Comparison of ENCODE assay signal across 8 mouse cellular contexts in the genomic region with DNA sequence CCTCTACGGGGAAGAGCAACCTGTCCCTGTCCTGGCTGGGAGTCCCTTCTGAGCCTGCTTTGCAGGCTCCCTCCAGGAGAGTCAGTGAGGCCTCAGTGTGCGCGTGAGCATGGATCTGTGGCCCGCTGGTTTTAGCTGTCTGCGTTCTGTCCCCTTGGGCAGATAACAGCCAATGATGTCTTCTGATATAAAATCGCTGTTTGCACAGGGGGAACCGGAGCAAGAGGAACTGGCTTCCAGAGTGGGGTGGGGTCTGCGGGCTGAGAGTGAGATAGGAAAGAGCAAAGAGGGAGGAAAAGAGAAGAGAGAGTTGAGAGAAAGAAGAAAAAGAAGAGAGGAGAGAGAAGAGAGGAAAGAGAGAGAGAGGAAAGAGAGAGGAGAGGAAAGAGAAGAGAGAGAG. TPM values are rescaled to one million over a fixed set of nuclear protein-coding genes. Genes with fewer than 3 reads are reported as not detected.
DNase-seq lines count a peak whose midpoint lies in the region; ATAC-seq and TF ChIP-seq lines count a peak whose summit lies in the region.

No protein-coding gene starts in this region.

- TF ChIP-seq CTCF in lung, embryonic 14.5 days (IDR thresholded peaks at IDR 0.05; ENCODE audit: low read depth) = no peak

- no peak overlapping the region for H3K27ac ChIP-seq in lung, embryonic 14.5 days (ENCODE audit: low read depth)
- H3K27ac ChIP-seq in hindbrain, embryonic 12.5 days = no peak overlapping the region
- no peak overlapping the region for H3K27ac ChIP-seq in midbrain, embryonic 11.5 days (ENCODE audit: low read depth, low read length)

- peak overlapping the region; percentile 71; the same call in 1 of the 2 replicates for H3K9ac ChIP-seq in lung, embryonic 14.5 days
- peak overlapping the region; percentile 84 for H3K9ac ChIP-seq in hindbrain, embryonic 12.5 days
- peak overlapping the region; percentile 63 for H3K9ac ChIP-seq in midbrain, embryonic 11.5 days (ENCODE audit: low read length)

- H3K36me3 ChIP-seq in lung, embryonic 14.5 days (ENCODE audit: insufficient read depth) = peaks cover 16% of the 10 kb centered on the region
- H3K36me3 ChIP-seq in hindbrain, embryonic 12.5 days = peaks cover 22% of the 10 kb centered on the region
- H3K36me3 ChIP-seq in midbrain, embryonic 11.5 days (ENCODE audit: control insufficient read depth, insufficient read depth, low read length) = peaks cover 9% of the 10 kb centered on the region

- H3K27me3 ChIP-seq in lung, embryonic 14.5 days (ENCODE audit: insufficient read depth, low read length) = no peaks in the 10 kb centered on the region
- H3K27me3 ChIP-seq in hindbrain, embryonic 12.5 days = no peaks in the 10 kb centered on the region
- no peaks in the 10 kb centered on the region for H3K27me3 ChIP-seq in midbrain, embryonic 11.5 days (ENCODE audit: control insufficient read depth, insufficient read depth, low read length)

- no peaks in the 10 kb centered on the region for H3K4me1 ChIP-seq in lung, embryonic 14.5 days (ENCODE audit: insufficient read depth)
- H3K4me1 ChIP-seq in hindbrain, embryonic 12.5 days = peaks cover 11% of the 10 kb centered on the region
- peaks cover 3% of the 10 kb centered on the region; the same call in 1 of the 2 replicates for H3K4me1 ChIP-seq in midbrain, embryonic 11.5 days (ENCODE audit: control insufficient read depth, insufficient read depth, low read length)

- H3K4me2 ChIP-seq in lung, embryonic 14.5 days = peak overlapping the region; percentile 97
- H3K4me2 ChIP-seq in hindbrain, embryonic 12.5 days (replicated peaks) = peak overlapping the region; percentile 94
- H3K4me2 ChIP-seq in midbrain, embryonic 11.5 days = peak overlapping the region; percentile 75

- 15% methylated on average over 8 of the region's 8 CpGs for WGBS in lung, embryonic 14.5 days
- WGBS in hindbrain, embryonic 12.5 days = 33% methylated on average over 8 of the region's 8 CpGs
- 31% methylated on average over 8 of the region's 8 CpGs for WGBS in midbrain, embryonic 11.5 days

- no peaks in the 10 kb centered on the region for H3K9me3 ChIP-seq in lung, embryonic 14.5 days (ENCODE audit: low read depth, low read length)
- 0 out of 2 replicates have a peak, but pooled peaks cover 7% of the 10 kb centered on the region for H3K9me3 ChIP-seq in hindbrain, embryonic 12.5 days (replicated peaks)
- H3K9me3 ChIP-seq in midbrain, embryonic 11.5 days (ENCODE audit: control insufficient read depth, low read length) = no peaks in the 10 kb centered on the region; the same call in 1 of the 2 replicates

- no peak for DNase-seq in lung, embryonic 14.5 days
- DNase-seq in lung, postnatal 36 days = no peak
- DNase-seq in cerebellum, adult 18-20 months = peak; percentile 25 to 44
- no peak for DNase-seq in midbrain, embryonic 11.5 days (ENCODE audit: low spot score, missing footprints)
- no peak for DNase-seq in urinary bladder, postnatal 4 days (ENCODE audit: low spot score in 2 of 2)
- no peak for DNase-seq in adrenal gland, postnatal 36 days
- DNase-seq in layer of hippocampus, adult 9-11 months = no peak

- ATAC-seq in lung, embryonic 14.5 days (ENCODE audit: insufficient read depth) = no peak
- ATAC-seq in hindbrain, embryonic 12.5 days (ENCODE audit: low FRiP score) = 0 out of 2 replicates have a peak, but pooled peaks have one; percentile 26
- ATAC-seq in midbrain, embryonic 11.5 days (ENCODE audit: low FRiP score) = peak; percentile 12; the same call in 1 of the 2 replicates

- H3K4me3 ChIP-seq in lung, embryonic 14.5 days (ENCODE audit: low read depth, low read length) = peak overlapping the region; percentile 81
- H3K4me3 ChIP-seq in hindbrain, embryonic 12.5 days = peak overlapping the region; percentile 83
- H3K4me3 ChIP-seq in midbrain, embryonic 11.5 days (ENCODE audit: low read depth, low read length) = peak overlapping the region; percentile 58

RNA-seq across cellular contexts. Expression of a gene that starts 0.4 kb away (rescaled TPM):
- polyA plus RNA-seq in lung, embryonic 14.5 days (2014; fragmentation: Nextera tagmentation; extraction: Ambion mirVana) = 29.7 and 30.9 TPM in 2 replicates
- polyA plus RNA-seq in hindbrain, embryonic 12.5 days (2016; fragmentation: Nextera tagmentation; extraction: Ambion mirVana) = 62.0 and 68.1 TPM in 2 replicates
- 59.1 and 63.1 TPM in 2 replicates for polyA plus RNA-seq in midbrain, embryonic 11.5 days (2014; fragmentation: Nextera tagmentation; extraction: Ambion mirVana)
- 10 to 100 TPM; 57.2 to 62.8 TPM for total RNA-seq in adrenal gland, postnatal 36 days (2021)

RNA-seq across cellular contexts. Expression of a gene that starts 28.7 kb away (rescaled TPM):
- polyA plus RNA-seq in lung, embryonic 14.5 days (2014; fragmentation: Nextera tagmentation; extraction: Ambion mirVana) = 46.5 and 51.7 TPM in 2 replicates
- 55.5 and 57.3 TPM in 2 replicates for polyA plus RNA-seq in hindbrain, embryonic 12.5 days (2016; fragmentation: Nextera tagmentation; extraction: Ambion mirVana)
- 60.0 and 63.3 TPM in 2 replicates for polyA plus RNA-seq in midbrain, embryonic 11.5 days (2014; fragmentation: Nextera tagmentation; extraction: Ambion mirVana)
- total RNA-seq in adrenal gland, postnatal 36 days (2021) = 100 to 1,000 TPM; 123 to 133 TPM

RNA-seq across cellular contexts. Expression of a gene that starts 43.6 kb away (rescaled TPM):
- polyA plus RNA-seq in lung, embryonic 14.5 days (2014; fragmentation: Nextera tagmentation; extraction: Ambion mirVana) = 3.6 and 3.9 TPM in 2 replicates
- 5.8 and 6.3 TPM in 2 replicates for polyA plus RNA-seq in hindbrain, embryonic 12.5 days (2016; fragmentation: Nextera tagmentation; extraction: Ambion mirVana)
- 2.6 and 3.2 TPM in 2 replicates for polyA plus RNA-seq in midbrain, embryonic 11.5 days (2014; fragmentation: Nextera tagmentation; extraction: Ambion mirVana)
- total RNA-seq in adrenal gland, postnatal 36 days (2021) = 1 to 10 TPM; 1.5 to 1.9 TPM

RNA-seq across cellular contexts. Expression of a gene that starts 58.4 kb away (rescaled TPM):
- polyA plus RNA-seq in lung, embryonic 14.5 days (2014; fragmentation: Nextera tagmentation; extraction: Ambion mirVana) = 98.6 and 107 TPM in 2 replicates
- 161 and 169 TPM in 2 replicates for polyA plus RNA-seq in hindbrain, embryonic 12.5 days (2016; fragmentation: Nextera tagmentation; extraction: Ambion mirVana)
- polyA plus RNA-seq in midbrain, embryonic 11.5 days (2014; fragmentation: Nextera tagmentation; extraction: Ambion mirVana) = 150 and 155 TPM in 2 replicates
- 100 to 1,000 TPM; 123 to 141 TPM for total RNA-seq in adrenal gland, postnatal 36 days (2021)

Comparison
In these comparisons a context has a peak if more than half of its experiments do, and no peak if none do; other contexts are left out.
1. DNase-seq: peak in cerebellum, adult 18-20 months (2 of 2); none in lung, embryonic 14.5 days (single experiment), lung, postnatal 36 days (single experiment), midbrain, embryonic 11.5 days (single experiment), urinary bladder, postnatal 4 days (0 of 2), adrenal gland, postnatal 36 days (0 of 2) and layer of hippocampus, adult 9-11 months (single experiment).
2. Peak in every context shown above with its lines, with median percentiles within 50 percentile points of each other: H3K4me2 ChIP-seq, H3K4me3 ChIP-seq and H3K9ac ChIP-seq.